Mouse (Mus musculus) heart, embryonic 12.5 days (tissue): ENCODE data around the gene Cgas. TPM values are rescaled to one million over a fixed set of nuclear protein-coding genes. Genes with fewer than 3 reads are reported as not detected.
"Not testable (repeated sequence)": the region's sequence is repeated elsewhere in the genome, so short reads cannot be mapped to it uniquely, and the experiment has no call there.

ENCODE experiments used
- ATAC-seq: fragments of 200-750 bp; cut with Nextera tagmentation; 2 replicates; pipeline ENCODE4 v1.8.0; 2017; ENCODE audit warnings: moderate TSS enrichment, moderate library complexity; ENCODE audit not compliant: insufficient number of reproducible peaks, low FRiP score
- H3K27ac ChIP-seq: fragments of 300-500 bp; sonication (generic); 2 replicates; pipeline ENCODE4 v1.5.1; 2016; ENCODE audit warnings: mild to moderate bottlenecking, moderate library complexity; ENCODE audit not compliant: poor library complexity, severe bottlenecking
- H3K27me3 ChIP-seq: fragments of 300-500 bp; sonication (generic); replicated peaks from 2 replicates; pipeline ENCODE4 v1.6.1; 2016; ENCODE audit warnings: mild to moderate bottlenecking, moderate library complexity
- H3K36me3 ChIP-seq: fragments of 300-500 bp; sonication (generic); 2 replicates; pipeline ENCODE4 v1.6.1; 2016; ENCODE audit warnings: mild to moderate bottlenecking, moderate library complexity
- H3K4me1 ChIP-seq: fragments of 300-500 bp; sonication (generic); replicated peaks from 2 replicates; pipeline ENCODE4 v1.6.1; 2016; ENCODE audit warnings: mild to moderate bottlenecking
- H3K4me2 ChIP-seq: fragments of 300-500 bp; sonication (generic); 2 replicates; pipeline ENCODE4 v1.6.1; 2016; ENCODE audit warnings: mild to moderate bottlenecking, moderate library complexity
- H3K4me3 ChIP-seq: fragments of 300-500 bp; sonication (generic); 2 replicates; pipeline ENCODE4 v1.5.1; 2016; ENCODE audit warnings: mild to moderate bottlenecking
- H3K9ac ChIP-seq: fragments of 300-500 bp; sonication (generic); 2 replicates; pipeline ENCODE4 v1.6.1; 2016; ENCODE audit warnings: mild to moderate bottlenecking, moderate library complexity
- H3K9me3 ChIP-seq: fragments of 300-500 bp; sonication (generic); replicated peaks from 2 replicates; pipeline ENCODE4 v1.6.1; 2016; ENCODE audit warnings: mild to moderate bottlenecking, moderate library complexity
- WGBS: fragments of 180-500 bp; shearing (Covaris S2); methylation state at CpG from one replicate; pipeline ENCODE4 v1.1.7; 2016; 5-methylcytosine and 5-hydroxymethylcytosine counted together
- polyA plus RNA-seq: library from polyadenylated mRNA; unstranded; fragments of >200 nt; fragmentation: Nextera tagmentation; extraction: Ambion mirVana; gene quantifications from 2 replicates; pipeline ENCODE4 v1.2.1, GENCODE M21; 2016

Cgas gene
- 0.68 and 0.82 TPM in 2 replicates for polyA plus RNA-seq

DNA sequence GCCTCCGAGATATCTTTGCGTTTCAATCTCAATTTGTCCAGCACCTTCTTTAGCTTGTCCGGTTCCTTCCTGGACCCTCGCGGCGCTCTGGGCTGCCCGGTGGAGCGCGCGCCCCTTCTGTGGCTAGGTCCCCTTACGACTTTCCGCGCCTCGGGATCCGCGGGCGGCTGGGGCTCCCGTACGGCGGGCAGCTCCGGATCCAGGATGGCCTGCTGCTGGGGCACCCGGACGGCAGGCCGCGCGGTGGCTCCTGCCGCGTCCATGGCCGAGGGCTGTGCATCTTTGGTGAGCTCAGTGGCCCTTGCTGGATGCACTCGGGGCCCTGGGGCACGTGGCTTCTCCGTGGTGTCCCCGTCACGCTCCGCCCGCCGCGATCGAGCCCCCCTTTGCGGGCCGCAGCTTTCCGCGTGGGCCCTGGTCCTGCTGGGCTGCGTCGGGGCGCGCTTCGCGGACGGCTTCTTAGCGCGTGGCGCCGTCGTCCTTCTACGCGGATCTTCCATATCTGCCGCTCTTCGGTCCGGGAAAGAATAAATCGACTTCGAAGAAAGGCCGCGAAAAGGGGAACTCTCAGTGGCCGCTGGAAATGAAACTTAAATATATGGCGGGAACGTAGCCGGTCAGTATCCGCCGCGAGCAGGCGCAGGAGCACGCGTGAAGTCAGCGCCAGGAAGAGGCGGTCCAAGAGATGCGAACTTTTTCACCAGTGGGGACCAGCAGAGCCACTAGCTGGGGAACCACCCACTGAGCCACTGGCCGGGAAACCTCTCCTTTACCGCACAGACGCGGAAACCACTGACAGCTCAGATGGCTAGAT lies at the start of gene Cgas:
Cgas (minus strand) TSS at position 659 of the 814 bp plus-strand sequence.
- H3K36me3 ChIP-seq, result no peaks in the 10 kb centered on the region
- under 1% methylated on average over 81 of the region's 81 CpGs for WGBS
- H3K27me3 ChIP-seq, result peaks cover 70% of the 10 kb centered on the region
- H3K27ac ChIP-seq, result no peak within 1 kb of the TSS
- peak within 1 kb of the TSS; percentile 67 for H3K9ac ChIP-seq
- no peaks in the 10 kb centered on the region for H3K9me3 ChIP-seq
- peak within 1 kb of the TSS; percentile 90 for H3K4me2 ChIP-seq
- peaks cover 11% of the 10 kb centered on the region; the same call in 1 of the 2 replicates for H3K4me1 ChIP-seq
- peak within 1 kb of the TSS; percentile 58 for H3K4me3 ChIP-seq
- ATAC-seq, result peak; percentile 53; the same call in 1 of the 2 replicates

DNA sequence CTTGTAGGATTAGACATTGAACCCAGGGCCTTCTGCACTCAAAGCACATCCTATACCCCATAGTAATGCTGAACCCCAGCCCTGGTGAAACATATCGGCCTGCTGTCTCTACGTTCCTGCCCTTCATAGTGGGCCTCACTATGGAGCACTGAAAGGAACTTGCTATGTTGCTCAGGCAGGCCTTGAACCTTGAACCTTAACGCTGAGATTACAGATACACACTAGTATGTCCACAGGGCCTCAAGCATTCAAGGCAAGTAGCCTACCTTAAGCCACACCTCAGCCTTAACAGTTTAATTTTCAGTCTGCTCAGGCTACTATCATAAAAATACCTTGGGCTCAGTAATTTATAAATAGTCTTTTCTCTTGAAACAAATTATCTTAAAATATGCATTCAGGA lies 49.2 kb upstream of the Cgas start:
- no peak overlapping the region for H3K9ac ChIP-seq
- no peak for ATAC-seq
- 88% methylated on average over 3 of the region's 3 CpGs for WGBS
- no peak overlapping the region for H3K27ac ChIP-seq
- H3K27me3 ChIP-seq, result no peaks in the 10 kb centered on the region
- H3K4me1 ChIP-seq, result no peaks in the 10 kb centered on the region
- no peaks in the 10 kb centered on the region for H3K9me3 ChIP-seq
- H3K4me3 ChIP-seq, result no peak overlapping the region
- H3K4me2 ChIP-seq, result no peak overlapping the region
- H3K36me3 ChIP-seq, result no peaks in the 10 kb centered on the region

DNA sequence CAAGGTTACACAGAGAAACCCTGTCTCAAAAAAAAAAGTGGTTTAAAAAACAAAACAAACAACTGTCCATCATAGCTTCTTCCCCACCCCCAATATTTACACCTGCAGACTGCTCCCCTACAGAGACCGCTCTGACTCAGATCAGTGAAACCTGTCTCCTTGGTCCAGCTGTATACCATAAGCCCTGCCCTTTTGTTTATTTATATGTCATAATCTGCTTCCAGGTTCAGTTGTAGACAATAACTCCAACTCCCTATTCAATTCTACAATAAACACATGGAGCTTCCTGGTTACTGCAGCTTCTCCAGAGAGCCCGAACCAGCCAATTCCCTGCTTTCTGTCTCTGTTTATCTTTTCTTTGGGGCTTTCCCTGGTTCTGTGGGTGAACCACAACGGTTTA lies 48.1 kb upstream of the Cgas start:
- H3K27me3 ChIP-seq, result no peaks in the 10 kb centered on the region
- H3K4me1 ChIP-seq, result no peaks in the 10 kb centered on the region
- no peaks in the 10 kb centered on the region for H3K9me3 ChIP-seq
- no peak overlapping the region for H3K4me3 ChIP-seq
- no peak overlapping the region for H3K27ac ChIP-seq
- no peak overlapping the region for H3K4me2 ChIP-seq
- H3K9ac ChIP-seq, result no peak overlapping the region
- WGBS, result 71% methylated on average over 3 of the region's 3 CpGs
- H3K36me3 ChIP-seq, result no peaks in the 10 kb centered on the region
- no peak for ATAC-seq

DNA sequence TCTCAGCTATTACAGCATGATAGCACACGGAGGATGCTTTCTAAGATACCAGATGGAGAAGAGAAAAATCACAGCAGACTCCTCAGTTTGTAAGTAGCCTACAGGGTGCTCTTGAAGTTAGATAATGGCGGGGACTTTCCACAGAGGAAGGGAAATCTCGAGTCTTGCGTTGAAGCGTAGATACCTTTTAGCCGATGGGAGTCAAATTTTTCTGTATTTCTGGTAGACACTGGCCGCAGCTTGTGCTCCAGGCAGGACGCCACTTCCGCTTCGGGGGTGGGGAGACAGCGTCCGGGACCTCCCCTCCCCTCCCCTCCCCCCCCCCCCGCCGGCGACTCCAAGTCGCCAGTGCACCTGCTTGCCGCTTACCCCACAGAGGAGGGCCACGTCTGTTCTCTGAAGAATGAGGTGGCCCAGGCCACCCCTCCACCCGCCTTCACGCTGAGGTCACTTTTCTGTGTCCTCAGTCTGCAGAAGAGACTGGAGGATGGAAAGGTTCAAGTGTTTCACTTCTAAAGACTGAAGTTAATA lies 45.9 kb upstream of the Cgas start, which contains the start of gene Eef1a1:
Eef1a1 (minus strand) TSS at position 262 of the 531 bp plus-strand sequence.
- Histone ChIP-seq H3K27me3 (no peaks in the 10 kb centered on the region), H3K4me1 (peaks cover 6% of the 10 kb centered on the region; the same call in 1 of the 2 replicates), H3K9ac (peak within 1 kb of the TSS; percentile 73), H3K36me3 (no peaks in the 10 kb centered on the region), H3K4me2 (peak within 1 kb of the TSS; percentile 75), H3K27ac (peak within 1 kb of the TSS; percentile 56), H3K9me3 (no peaks in the 10 kb centered on the region), H3K4me3 (peak within 1 kb of the TSS; percentile 47)
- peak; percentile 68 for ATAC-seq
- 2% methylated on average over 15 of the region's 20 CpGs for WGBS

DNA sequence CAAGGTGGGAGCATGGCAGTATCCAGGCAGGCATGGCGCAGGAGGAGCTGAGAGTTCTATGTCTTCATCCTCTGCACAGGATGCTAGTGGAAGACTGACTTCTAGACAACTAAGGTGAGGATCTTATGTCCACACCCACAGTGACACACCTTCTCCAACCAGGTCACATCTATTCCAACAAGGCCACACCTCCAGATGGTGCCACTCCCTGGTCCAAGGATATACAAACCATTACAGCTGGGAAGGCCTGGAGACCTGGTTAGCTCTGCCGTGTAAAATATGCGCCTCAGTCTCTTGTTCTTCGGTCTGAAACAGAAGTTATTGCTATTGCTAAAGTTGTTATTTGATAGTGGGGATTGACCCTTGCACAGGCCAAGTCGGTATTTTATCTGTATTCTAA lies 45.0 kb upstream of the Cgas start:
- H3K36me3 ChIP-seq, H3K9me3 ChIP-seq, H3K27ac ChIP-seq, H3K9ac ChIP-seq, H3K4me3 ChIP-seq, ATAC-seq, H3K4me2 ChIP-seq, H3K4me1 ChIP-seq, H3K27me3 ChIP-seq: not testable (repeated sequence)
- 91% methylated on average over 5 of the region's 5 CpGs for whole genome bisulfite sequencing

DNA sequence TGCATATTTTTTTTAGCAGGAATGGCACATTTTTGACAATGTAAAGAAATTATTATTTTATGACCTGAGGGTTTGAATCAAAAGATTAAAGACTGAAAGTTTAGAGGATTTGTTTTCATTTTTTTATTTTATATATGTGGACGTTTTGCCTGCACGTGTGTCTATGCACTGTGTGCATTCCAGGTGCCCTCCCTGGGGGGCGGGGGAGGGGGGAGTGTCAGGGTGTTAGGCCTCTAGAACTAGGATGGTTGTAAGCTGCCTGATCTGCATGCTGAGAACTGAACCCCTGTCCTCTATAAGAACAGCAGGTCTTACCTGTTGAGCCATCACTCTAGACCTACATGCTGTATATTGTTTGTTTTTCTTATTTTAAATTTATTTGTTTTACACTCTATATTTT lies 41.6 kb upstream of the Cgas start:
- no peak overlapping the region for H3K27ac ChIP-seq
- no peak for ATAC-seq
- 82% methylated on average over 3 of the region's 3 CpGs for WGBS
- H3K4me2 ChIP-seq, result no peak overlapping the region
- no peaks in the 10 kb centered on the region for H3K9me3 ChIP-seq
- peaks cover 11% of the 10 kb centered on the region for H3K4me1 ChIP-seq
- no peaks in the 10 kb centered on the region for H3K27me3 ChIP-seq
- peaks cover 7% of the 10 kb centered on the region for H3K36me3 ChIP-seq
- H3K9ac ChIP-seq, result no peak overlapping the region
- H3K4me3 ChIP-seq, result no peak overlapping the region

DNA sequence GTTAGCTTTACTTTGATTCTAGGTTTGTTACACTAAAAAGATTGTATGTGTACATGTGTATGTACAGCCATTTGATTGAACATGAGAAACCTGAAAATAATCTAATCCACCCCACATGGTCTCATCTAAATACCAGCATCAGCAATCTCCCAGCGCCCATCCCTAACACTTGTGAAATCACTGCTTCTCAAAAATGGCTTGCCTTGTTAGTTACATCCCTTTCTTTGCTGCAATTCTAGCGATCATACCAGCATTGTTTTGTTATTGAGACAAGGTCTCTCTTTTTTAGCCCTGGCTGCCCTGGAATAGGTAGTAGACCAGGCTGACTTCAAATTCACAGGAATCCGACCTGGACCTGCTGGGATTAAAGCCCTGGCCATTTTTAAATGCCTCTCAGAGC lies 39.3 kb upstream of the Cgas start:
- H3K36me3 ChIP-seq, result peaks cover 27% of the 10 kb centered on the region
- WGBS, result 16% methylated on average over 3 of the region's 3 CpGs
- H3K27me3 ChIP-seq, result no peaks in the 10 kb centered on the region
- peak overlapping the region; percentile 68 for H3K4me2 ChIP-seq
- no peak for ATAC-seq
- H3K27ac ChIP-seq, result peak overlapping the region; percentile 96
- H3K9ac ChIP-seq, result peak overlapping the region; percentile 83
- H3K9me3 ChIP-seq, result no peaks in the 10 kb centered on the region
- peak overlapping the region; percentile 95 for H3K4me3 ChIP-seq
- peaks cover 23% of the 10 kb centered on the region for H3K4me1 ChIP-seq

DNA sequence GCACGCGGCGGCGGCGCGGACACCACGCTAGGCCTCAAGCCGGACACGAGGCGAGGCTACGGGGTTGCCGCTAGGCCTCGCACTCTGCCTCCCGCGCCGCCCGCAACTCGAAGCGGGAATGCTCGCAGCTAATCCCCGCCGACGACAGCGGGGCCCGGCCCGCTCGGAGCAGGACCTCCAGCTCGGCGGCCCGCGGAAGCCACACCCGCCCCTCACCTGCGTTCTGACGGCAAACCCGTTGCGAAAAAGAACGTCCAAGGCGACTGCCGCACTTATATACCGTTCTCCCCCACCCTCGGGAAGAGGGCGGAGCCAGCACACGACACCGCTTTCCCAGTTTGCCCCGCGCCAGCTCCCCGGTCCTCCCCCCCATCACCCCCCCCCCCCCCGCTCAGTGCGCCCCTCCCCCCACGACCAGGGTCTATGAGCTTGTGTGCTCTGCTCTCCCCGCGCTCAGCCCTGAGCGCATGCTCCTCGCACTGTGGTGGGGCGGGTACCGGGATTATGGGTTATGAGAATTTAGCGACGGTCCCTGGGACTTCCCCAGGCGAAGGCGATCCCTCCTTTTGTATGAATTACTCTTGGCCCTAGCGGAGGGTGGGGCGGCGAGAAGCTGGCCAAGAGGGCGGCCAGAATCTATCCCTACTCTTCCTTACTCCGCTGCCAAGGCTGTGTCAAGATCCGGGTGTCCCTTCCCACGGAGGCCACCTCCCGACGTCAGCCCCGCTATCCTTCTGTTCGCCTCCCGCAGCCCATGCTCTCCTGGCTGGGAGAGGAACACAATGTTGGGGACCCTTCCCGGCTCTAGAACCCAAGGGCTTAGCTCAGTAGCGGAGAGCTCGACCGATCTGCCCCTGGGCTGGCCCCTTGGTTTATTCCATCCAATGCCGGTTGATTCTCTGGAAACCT lies 38.6 kb upstream of the Cgas start:
- Histone ChIP-seq H3K27me3 (no peaks in the 10 kb centered on the region), H3K9me3 (no peaks in the 10 kb centered on the region), H3K4me2 (peak overlapping the region; percentile 68), H3K27ac (peak overlapping the region; percentile 100), H3K4me1 (peaks cover 23% of the 10 kb centered on the region), H3K4me3 (peak overlapping the region; percentile 95), H3K9ac (peak overlapping the region; percentile 100), H3K36me3 (peaks cover 34% of the 10 kb centered on the region)
- WGBS, result under 1% methylated on average over 70 of the region's 77 CpGs
- ATAC-seq, result peak; percentile 96

DNA sequence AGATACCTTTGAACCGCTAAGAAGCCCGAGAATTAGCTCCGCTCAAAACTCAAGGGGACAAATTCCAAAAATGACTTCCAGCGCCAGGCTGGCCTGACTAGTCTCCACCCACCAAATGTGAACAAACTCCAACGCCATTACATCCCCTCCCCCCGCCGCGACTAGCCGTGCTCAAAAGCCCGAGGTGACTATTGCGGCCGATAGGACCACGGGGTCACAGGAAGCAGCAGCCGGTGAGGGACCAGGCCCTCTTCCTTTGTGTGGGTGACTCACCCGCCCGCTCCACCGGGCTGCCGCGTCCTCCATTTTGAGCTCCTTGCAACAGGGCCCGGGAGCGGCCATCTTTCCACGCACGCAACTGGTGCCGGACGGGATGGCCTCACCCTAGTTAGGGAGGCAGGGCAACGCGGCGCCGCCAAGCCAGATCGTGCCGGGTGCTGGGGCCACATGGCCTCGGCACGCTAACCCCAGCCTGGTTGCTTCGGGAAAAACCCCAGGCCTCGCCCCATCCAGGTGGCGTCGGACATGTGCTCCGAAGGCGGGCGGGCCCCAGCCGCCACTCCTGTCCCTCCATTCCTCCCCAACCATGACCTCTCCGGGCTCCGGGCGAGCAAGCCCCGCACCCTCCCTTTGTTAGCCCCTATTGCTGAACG lies 37.8 kb upstream of the Cgas start:
- WGBS, result under 1% methylated on average over 46 of the region's 46 CpGs
- peak; percentile 33 for ATAC-seq
- peaks cover 23% of the 10 kb centered on the region for H3K4me1 ChIP-seq
- peak overlapping the region; percentile 95 for H3K4me3 ChIP-seq
- H3K27ac ChIP-seq, result peak overlapping the region; percentile 100
- H3K4me2 ChIP-seq, result peak overlapping the region; percentile 68
- H3K36me3 ChIP-seq, result peaks cover 42% of the 10 kb centered on the region
- peak overlapping the region; percentile 100 for H3K9ac ChIP-seq
- no peaks in the 10 kb centered on the region for H3K27me3 ChIP-seq
- H3K9me3 ChIP-seq, result no peaks in the 10 kb centered on the region

DNA sequence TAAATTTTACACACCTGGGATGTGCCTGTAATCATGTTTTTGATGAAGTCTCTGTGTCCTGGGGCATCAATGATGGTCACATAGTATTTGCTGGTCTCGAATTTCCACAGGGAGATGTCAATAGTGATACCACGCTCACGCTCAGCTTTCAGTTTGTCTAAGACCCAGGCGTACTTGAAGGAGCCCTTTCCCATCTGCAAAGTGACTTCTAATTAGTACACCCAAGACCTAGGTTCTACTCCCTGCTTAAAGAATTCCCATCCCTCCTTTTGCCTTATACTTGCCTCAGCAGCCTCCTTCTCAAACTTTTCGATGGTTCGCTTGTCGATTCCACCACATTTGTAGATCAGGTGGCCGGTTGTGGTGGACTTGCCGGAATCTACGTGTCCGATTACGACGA lies 37.2 kb upstream of the Cgas start:
- H3K4me3 ChIP-seq, result peak overlapping the region; percentile 95
- H3K9ac ChIP-seq, result peak overlapping the region; percentile 100
- 1% methylated on average over 13 of the region's 13 CpGs for WGBS
- H3K36me3 ChIP-seq, result peaks cover 46% of the 10 kb centered on the region
- H3K27ac ChIP-seq, result peak overlapping the region; percentile 100
- H3K4me1 ChIP-seq, result peaks cover 23% of the 10 kb centered on the region
- not testable (repeated sequence) for ATAC-seq, H3K9me3 ChIP-seq, H3K27me3 ChIP-seq
- peak overlapping the region; percentile 68 for H3K4me2 ChIP-seq
